Mouse (Mus musculus): ENCODE results near the gene Nasp.
"Not testable (repeated sequence)": the region's sequence is repeated elsewhere in the genome, so short reads cannot be mapped to it uniquely, and the experiment has no call there.

Gene Nasp

DNA sequence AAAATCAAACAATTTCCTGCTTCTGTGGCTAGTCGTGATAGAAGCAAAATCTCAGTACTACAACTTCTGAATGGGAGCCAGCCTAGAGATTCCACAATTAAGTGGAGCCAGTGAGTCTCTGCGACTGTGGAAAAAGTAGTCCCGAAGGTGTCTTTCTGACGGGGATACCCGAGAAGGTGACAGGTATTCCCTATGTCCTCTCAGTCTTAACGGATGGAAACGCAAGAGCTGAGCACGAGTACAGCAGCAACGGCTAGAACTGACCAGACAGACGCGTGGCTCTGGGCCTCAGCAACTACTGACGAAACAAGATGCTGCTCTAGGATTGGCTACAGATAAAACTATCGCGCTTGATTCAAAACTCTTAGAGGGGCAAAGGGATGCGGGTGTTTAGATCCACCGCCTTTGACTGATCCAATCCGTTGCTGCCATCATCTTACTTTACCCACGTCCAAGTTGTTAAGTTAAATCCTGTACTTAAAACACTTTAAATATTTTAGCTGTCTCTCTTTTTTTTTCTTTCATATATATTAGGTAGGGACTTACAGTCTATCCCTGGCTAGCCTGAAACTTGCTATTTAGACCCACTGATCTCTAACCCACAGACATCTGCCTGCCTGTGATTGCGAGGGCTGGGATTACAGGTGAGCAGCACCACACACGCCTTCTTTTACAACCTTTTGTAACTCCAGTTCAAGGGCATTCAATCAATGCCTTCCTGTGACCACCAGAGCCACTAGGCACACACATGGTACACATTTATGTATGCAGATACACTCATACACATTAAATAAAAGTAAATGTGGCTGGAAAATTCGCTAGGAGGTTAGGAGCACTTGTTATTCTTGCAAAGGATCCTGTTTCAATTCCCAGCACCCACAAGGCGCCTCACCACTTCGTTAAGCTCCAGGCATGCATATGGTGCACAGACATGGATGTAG is at the start of gene Nasp:
Nasp (minus strand) TSS at position 220 of the 941 bp plus-strand sequence.
- peak; percentile 84 for DNase-seq (ENCODE audit: low spot score)

DNA sequence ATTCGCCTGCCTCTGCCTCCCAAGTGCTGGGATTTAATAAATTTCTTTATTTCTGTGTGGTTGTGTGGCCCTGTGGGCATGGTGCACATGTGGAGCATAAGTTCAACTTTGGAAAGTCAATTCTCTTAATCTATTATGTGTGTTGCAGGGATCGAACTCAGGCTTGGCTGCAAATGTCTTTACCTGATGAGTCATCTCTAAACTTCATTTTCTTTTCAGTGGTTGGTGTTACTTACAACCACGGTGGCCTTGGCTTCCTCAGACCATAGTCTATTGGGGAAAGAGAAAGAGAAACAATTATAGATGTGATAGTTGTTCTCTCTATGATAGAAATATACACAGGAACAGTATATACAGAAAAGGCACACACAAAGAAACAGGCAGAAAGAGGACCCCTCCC is 48.3 kb upstream of the Nasp start:
- DNase-seq (ENCODE audit: low spot score), result no peak

DNA sequence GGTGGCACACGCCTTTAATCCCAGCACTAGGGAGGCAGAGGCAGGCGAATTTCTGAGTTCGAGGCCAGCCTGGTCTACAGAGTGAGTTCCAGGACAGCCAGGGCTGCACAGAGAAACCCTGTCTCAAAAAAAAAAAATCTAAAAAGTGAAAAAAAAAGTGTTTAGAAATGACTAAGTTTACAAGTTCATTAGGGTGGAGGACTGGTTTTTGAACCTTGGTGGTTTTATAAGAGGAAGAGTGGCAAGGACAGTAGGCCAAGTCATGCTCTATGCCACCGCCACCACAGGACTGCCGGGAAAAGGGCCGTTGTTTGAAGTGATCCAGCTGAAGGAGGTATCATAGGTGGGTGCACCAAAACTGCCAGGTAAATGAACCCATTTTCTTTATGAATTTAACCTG is 47.0 kb upstream of the Nasp start:
- DNase-seq (ENCODE audit: low spot score), result not testable (repeated sequence)

DNA sequence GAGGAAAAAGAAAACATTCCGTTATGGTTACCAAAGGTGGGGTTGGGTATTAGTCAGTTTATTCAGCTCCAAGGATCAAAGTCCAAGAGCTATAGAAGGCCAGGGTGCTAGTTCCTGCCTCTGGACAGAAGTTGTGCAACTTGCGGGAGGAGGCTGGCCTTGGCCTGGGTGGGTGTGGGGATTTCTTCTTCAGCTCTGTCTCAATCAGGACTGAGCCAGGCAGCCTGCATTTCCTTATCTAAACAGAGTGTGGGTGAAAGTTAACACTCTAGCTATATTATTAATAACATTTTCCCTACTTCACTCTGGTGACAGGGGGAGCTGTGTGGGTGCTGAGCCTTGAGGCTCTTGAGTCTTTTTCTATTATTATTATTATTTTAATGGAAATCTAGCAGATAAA is 45.0 kb upstream of the Nasp start:
- DNase-seq (ENCODE audit: low spot score), result no peak

DNA sequence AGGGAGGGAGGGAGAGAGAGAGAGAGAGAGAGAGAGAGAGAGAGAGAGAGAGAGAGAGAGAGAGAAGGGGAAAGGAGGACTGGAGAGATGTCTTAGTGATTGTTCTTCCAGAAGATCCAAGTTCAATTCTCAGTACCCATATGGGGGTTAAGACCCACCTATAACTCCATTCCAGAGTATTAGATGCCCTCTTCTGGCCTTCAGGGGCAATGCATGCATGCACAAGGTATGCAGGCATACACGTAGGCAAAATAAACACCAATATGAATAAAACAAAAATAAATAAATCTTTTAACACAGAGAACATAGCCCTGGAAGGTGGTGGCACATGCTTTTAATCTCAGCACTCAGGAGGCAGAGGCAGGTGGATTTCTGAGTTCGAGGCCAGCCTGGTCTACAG is 41.5 kb upstream of the Nasp start:
- DNase-seq (ENCODE audit: low spot score), result no peak

DNA sequence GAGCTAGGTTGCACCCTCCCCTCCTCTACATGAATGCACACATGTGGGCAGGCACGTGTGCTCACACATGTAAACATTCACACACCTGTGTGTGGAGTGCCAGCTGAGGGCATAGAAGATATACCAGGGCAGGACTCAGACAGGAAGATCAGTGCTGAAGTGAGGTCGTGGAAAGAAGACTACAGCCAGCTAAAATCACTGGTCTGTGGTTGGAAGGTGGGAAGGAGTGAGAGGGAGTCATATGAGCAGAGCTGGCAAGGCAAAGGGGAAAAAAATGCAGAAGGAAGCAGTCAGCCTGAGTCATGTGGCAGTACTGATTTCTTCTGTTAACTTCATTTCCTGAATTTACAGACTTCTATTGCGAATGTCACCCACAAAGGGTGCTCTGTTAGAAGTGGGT is 40.4 kb upstream of the Nasp start:
- DNase-seq (ENCODE audit: low spot score), result no peak

DNA sequence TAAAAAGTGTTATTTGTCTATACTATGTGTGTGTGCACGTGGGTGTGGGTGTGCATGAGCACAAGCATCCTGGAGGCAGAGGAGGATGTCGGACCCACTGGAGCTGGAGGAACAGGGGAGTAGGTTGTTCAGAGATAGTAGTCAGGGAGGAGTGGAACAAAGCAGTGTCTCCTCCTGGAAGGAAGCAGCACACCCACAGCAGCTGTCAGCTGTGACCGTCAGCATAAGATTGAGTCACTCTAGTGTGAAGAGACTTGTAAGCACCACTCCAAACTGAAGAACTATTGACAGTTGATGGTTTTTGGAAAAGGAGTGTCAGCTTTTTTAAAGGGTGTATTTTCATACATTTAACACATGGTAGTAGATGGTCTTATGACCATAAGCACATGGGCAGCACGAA is 38.9 kb upstream of the Nasp start:
- DNase-seq (ENCODE audit: low spot score), result no peak

DNA sequence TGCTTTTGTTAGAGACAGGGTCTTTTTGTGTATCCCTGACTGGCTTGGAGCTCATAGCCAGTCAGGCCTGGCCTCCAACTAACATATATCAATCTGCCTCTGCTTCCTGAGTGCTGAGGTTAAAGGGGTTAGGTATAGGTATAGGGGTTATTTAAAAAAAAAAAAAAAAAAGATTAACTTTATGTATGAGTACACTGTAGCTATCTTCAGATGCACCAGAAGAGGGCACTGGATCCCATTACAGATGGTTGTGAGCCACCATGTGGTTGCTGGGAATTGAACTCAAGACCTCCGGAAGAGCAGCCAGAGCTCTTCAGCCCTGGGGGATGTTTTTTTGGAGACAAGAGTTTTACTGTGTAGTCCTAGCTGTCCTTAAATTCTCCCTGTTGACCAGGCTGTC is 34.3 kb upstream of the Nasp start:
- DNase-seq (ENCODE audit: low spot score), result no peak

DNA sequence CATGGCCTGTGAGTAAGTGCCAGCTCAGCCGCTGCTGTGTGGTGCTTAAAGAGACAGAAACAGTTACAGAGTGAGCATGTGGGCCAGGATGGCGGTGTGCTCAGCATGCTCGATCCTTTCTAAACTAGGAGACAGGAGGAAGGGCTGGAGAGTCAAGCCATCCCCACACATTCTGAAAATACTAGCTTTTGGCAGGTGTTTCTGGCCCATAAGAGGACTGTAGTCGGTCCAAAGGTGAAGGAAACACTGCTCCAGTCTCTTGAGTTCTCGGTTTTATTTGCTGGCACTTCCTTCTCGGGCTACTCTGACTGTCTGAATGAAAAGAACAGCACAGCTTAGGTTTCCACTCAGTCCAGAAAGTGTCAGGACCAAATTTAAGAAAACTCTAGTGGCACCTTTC is 33.1 kb upstream of the Nasp start:
- no peak for DNase-seq (ENCODE audit: low spot score)

DNA sequence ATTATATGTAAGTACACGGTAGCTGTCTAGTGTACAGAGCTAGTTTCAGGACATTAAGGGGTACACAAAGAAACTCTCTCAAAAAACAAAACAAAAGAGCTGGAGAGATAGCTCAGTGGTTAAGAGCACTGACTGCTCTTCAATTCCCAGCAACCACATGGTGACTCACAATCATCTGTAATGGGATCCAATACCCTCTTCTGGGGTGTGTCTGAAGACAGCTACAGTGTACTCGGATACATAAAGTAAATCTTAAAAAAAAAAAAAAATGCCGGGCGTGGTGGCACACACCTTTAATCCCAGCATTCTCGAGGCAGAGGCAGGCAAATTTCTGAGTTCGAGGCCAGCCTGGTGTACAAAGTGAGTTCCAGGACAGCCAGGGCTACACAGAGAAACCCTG is 32.2 kb upstream of the Nasp start:
- not testable (repeated sequence) for DNase-seq (ENCODE audit: low spot score)

DNA sequence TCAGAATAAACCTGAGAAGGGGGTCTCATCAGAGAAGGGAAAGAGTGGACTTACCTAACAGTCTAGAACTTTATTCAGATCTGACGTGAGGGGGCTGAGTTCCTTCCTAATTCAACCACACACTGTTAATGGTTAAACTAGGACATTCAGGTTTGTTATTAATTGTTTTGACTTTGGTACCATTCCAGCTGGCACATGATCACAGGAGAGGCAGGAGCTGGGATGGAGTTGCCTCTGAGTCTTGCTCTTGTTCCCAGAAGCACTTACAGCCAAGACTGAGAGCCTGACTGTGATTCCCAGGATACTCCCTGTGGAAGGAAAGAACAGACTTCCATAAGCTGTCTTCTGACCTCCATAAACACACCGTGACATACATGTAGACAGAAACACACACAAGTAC is 31.7 kb upstream of the Nasp start:
- DNase-seq (ENCODE audit: low spot score), result peak; percentile 52

DNA sequence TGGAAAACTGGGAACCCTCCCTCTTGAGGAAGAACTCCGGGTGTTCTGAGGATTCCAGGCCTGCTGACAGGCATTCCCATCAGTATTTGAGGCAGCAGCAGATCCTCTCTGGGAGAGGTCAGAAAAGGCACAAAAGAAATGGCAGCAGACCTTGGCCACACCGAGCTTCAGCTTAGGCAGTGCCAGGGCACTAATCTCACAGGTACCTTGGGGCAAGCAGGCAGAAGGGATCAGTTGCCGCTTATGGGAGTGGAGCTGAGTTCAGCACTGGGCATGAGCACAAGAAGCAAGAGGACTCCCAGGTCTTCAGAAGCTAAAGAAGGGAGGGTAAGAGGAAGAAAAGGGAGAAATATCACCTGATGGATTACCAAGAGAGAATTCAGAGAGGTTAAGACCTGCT is 30.2 kb upstream of the Nasp start:
- no peak for DNase-seq (ENCODE audit: low spot score)

DNA sequence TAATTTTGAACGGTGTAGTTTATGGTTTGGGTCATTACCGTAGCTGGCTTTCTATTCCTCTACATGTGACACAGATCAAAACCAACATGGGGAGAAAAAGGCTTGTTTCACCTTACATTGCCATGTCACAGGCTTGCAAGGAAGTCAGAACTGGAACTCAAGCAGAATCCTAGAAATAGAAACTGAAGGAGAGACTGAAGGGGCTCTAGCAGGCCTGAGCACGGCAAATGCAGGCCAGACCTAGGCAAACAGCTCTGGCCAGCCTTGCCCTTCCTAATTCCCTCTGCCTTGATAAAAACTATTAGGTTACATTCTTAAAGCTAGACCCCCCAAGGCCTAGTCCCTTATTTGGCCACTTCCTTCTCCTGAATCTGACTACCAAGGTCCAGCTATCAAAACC is 27.9 kb upstream of the Nasp start:
- DNase-seq (ENCODE audit: low spot score), result no peak

DNA sequence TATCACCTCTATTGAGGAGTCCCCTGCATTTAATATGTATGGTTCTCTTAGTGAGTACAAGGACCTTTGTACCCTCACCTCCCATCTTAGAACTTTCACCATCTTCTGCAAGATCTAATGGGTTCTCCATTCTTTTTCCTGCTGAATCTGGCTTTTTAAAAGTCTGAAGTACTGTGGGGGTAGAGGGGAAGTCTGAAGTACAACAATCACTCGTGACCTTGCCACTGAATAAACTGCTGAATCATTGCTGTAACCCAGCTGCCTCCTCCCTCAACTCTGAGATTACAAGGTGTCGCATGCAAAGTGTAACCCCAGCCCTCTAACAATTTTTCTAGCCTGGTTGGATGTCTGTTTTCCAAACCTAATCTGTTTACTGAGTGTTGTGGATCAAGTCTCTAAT is 27.4 kb upstream of the Nasp start:
- no peak for DNase-seq (ENCODE audit: low spot score)

DNA sequence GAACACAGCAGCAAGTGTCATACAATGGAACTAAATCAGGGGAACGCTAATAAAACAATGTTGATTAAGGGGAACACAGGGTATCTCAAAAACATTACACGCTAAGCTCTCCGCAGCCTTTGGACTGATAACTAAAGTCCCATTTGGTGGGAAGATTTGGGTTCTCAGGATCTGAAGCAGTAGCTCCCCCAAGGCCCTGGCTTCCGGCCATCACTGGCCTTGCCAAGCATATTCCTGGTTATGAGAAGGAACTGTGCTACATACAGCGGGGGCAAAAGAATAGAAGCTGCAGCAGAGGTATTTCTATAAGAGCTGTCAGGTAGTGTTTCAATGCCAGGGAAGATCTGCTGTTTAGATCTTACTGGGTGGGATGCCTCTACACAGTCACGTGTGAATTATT is 25.5 kb upstream of the Nasp start:
- DNase-seq (ENCODE audit: low spot score), result peak; percentile 81

DNA sequence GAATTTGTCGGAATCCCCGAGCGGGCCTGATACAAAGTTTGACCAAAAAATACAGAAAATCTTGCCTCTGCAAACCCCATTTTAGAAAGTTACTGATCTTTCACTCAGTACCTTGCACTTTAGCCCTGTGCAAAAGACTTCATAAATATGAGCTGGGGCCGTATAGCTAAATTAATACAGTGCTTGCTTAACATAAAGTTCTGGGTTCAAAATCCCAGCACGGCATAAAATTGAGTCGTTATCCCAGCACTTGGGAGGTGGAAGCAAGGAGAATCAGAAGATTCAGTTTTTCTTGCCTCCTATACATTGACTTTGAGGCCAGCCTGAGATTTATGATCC is 24.0 kb upstream of the Nasp start:
- no peak for DNase-seq (ENCODE audit: low spot score)

DNA sequence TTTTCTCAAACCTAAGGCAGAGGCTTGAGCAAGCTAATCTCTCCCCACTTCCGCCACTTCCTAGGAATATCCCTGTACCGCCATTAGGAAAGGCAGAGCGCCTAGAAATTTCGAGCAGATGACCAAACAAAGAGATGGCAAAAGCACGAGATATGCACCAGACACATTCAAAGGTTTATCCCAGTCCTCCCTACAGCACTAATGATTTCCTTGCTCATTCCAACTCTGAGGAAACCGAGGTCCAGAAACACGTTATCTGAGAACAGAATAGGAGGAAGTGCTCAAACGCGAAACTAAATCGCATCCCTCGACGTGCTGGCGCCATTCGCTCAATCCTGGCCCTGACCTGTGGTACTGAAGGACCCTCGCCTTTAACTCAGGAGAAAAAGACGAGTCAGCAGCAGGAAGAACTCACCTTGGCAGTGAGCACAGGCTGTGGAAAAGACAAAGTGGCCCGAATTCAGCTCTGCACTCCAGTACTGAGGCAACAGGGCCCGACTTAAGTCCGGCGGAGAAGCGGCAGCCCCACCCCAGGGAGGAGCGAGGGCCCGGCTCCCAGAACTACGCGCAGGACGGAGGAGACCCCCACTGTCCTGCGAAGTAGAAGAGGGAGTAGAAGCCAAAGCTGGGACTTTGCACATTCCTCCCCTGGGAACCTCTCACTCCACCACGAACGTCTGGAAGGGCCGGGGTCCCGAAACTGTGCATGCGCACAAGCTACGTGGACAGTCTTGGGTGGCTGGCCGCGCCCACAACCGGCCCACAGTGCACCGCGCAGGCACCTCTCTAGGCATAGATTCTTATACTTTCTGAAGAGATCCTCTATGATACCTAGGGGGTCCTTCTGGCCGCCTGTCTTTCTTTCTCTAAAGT is 23.4 kb upstream of the Nasp start, which contains the start of gene Akr1a1:
Akr1a1 (minus strand) TSS at position 757 of the 873 bp plus-strand sequence.
- DNase-seq (ENCODE audit: low spot score), result peak; percentile 94

DNA sequence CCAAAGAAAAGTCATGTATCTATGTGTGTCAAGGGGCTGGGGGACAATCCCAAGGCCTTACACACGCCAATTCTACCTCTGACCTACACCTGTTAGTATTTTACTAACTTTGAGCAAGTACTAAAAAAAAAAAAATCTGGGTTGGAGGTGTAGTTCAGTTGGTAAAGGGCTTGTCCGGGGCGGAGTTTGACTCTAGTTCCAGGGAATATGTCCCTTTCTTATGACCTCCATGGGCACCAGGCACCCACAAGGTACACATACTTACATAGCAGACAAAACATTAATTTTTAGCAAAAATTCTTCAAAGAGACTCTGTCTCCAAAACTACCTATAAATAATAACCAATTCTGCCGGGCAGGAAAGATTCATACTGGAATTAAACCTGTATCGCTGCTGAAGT is 22.6 kb upstream of the Nasp start:
- DNase-seq (ENCODE audit: low spot score), result no peak

DNA sequence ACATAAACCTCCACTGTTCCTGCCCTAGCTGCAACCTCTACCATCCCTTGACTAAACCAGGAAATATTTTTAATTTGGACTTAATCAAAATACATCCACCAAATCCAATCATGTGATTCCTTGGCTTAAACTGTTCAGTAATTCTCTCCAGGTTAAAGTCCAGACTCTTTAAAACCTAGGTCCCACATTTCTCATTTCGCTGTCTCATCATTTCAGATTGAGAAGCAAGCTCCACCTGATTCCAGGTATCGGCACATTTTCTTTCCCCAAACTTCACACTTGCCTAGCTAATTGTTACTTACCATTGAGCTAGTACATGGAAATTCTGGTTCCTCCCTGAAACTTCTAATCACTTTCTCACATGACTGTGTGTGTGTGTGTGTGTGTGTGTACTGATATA is 21.7 kb upstream of the Nasp start:
- no peak for DNase-seq (ENCODE audit: low spot score)

DNA sequence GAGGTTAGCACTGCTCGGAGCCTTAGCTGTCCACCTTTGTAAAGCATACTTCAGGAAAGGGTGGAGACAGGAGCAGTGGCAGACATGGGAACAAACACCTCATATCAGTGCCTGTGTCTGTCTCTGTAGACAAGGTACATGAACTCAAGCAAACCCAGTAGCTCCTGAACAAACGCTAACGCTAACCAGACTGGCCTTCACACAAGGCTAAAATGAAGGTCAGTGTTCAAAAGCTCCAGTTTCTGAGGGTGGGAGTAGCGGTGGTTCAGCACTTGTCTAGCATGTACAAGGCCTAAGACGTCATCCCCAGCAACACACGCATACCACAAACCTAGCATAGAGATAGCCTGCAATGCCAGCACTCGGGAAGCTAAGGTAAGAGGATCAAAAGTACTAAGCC is 17.9 kb upstream of the Nasp start:
- DNase-seq (ENCODE audit: low spot score), result no peak

DNA sequence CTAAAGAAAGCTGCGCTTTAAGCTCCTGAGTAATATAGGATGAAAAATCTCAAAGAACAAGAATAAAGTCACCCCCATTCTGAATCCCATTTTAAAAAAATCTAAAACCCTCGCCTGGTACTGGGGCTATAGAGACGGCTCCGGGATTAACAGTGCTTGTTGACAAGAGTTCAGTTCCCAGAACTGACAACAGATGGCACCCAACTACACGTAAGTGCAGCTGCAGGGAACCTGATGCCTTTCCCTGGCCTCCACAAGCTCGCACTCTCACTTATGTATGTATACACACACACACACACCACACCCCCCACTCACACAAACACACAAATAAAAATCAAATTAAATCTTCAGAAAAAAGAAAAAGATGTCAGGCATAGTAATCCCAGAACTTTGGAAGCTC is 16.6 kb upstream of the Nasp start:
- no peak for DNase-seq (ENCODE audit: low spot score)

DNA sequence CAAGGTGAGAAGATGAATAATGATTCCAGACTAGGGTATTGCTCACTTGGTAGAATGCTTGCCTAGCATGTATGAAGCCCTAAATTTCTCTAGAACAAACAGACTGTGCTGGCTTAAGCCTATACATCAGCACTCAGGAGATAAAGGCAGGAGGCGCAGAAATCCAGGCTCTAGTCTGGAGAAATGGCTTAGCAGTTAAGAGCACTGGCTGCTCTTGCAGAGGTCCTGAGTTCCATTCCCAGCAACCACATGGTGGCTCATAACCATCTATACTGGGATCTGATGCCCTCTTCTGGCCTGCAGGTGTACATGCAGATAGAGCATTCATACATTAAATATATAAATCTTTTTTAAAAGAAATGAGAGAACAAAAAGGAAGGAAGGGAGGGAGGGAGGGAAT is 14.3 kb upstream of the Nasp start:
- DNase-seq (ENCODE audit: low spot score), result no peak

DNA sequence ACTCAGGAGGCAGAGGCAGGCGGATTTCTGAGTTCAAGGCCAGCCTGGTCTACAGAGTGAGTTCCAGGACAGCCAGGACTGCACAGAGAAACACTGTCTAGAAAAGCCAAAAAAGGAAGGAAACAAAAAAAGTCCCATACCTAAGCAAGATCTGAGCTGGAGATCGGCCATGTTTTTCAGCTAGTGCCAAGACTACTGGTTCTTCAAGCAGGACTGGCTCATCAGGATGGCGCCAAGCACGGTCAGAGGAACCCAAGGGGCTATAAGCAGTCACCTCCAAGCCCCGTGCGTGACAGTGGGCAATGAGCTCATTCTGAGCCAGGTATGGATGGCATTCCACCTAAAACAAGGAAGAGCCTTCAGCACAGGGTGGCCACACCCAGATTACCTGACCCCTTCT is 11.1 kb upstream of the Nasp start:
- DNase-seq (ENCODE audit: low spot score), result no peak
